Mouse (Mus musculus) B cell, adult 62 days (primary cell): ENCODE data around the gene Pla2g5. TPM values are rescaled to one million over a fixed set of nuclear protein-coding genes. Genes with fewer than 3 reads are reported as not detected.

Experiments used
- total RNA-seq: library from RNA; stranded (reverse); gene quantifications from 4 replicates; pipeline ENCODE4 v1.2.4, GENCODE M21; 2023

Gene Pla2g5
- total RNA-seq: 1.9 TPM in 1 of 4 replicates, not detected in the others

GRCm38 (mm10) chr4:138863344-138863998 lies at the start of gene Pla2g5:
Gene Pla2g5, minus strand, starts transcription at chr4:138863482.

GRCm38 (mm10) chr4:138877731-138878130 lies 14.4 kb upstream of the Pla2g5 start, which contains the start of gene Pla2g2e:
Gene Pla2g2e, plus strand, starts transcription at chr4:138877942.

GRCm38 (mm10) chr4:138873864-138874263 lies 10.6 kb upstream of the Pla2g5 start, which contains the start of gene Gm13030:
Gene Gm13030, minus strand, starts transcription at chr4:138873964.

GRCm38 (mm10) chr4:138775435-138775834 lies 87.8 kb downstream of the Pla2g5 start, which contains the start of gene Pla2g2d:
Gene Pla2g2d, plus strand, starts transcription at chr4:138775735.

GRCm38 (mm10) chr4:138757416-138757815 lies 105.9 kb downstream of the Pla2g5 start, which contains the start of gene Pla2g2f:
Gene Pla2g2f, minus strand, starts transcription at chr4:138757626.

Other genes with a start within 250 kb of the Pla2g5 start
- gene Vwa5b1, start 227.6 kb downstream of the Pla2g5 start, total RNA-seq: not detected in 4 replicates
- gene Pla2g2c, start 138.7 kb downstream of the Pla2g5 start, total RNA-seq: not detected in 4 replicates
- gene Ubxn10, start 126.3 kb downstream of the Pla2g5 start, total RNA-seq: not detected in 4 replicates
- not detected in 4 replicates for gene Pla2g2f, start 105.9 kb downstream of the Pla2g5 start, total RNA-seq
- gene Pla2g2d, start 87.7 kb downstream of the Pla2g5 start, total RNA-seq: 0.91 TPM in 1 of 4 replicates, not detected in the others
- gene Gm13030, start 10.5 kb upstream of the Pla2g5 start, total RNA-seq: not detected in 4 replicates
- not detected in 4 replicates for gene Pla2g2e, start 14.5 kb upstream of the Pla2g5 start, total RNA-seq
- 7.3 to 8.7 TPM (median 8.3 TPM) in 4 replicates for gene Otud3, start 50.5 kb upstream of the Pla2g5 start, total RNA-seq
- gene Rnf186, start 103.6 kb upstream of the Pla2g5 start, total RNA-seq: not detected in 4 replicates
- gene Tmco4, start 109.4 kb upstream of the Pla2g5 start, total RNA-seq: 30.2 to 35.8 TPM (median 35.2 TPM) in 4 replicates
- not detected in 4 replicates for gene Htr6, start 212.1 kb upstream of the Pla2g5 start, total RNA-seq
- gene Nbl1, start 229.5 kb upstream of the Pla2g5 start, total RNA-seq: 1.2 to 1.9 TPM (median 1.5 TPM) in 4 replicates